Mouse (Mus musculus): ENCODE results near the gene BC024978. TPM values are rescaled to one million over a fixed set of nuclear protein-coding genes. Genes with fewer than 3 reads are reported as not detected.

The BC024978 gene
- polyA plus RNA-seq, 1 experiment from 2014 or later, result 4.3 TPM

GRCm38 (mm10) chr7:27179217-27179918 is 16.2 kb upstream of the BC024978 start:
- Histone ChIP-seq H3K4me2 (replicated peaks) (peak overlapping the region; percentile 53), H3K9me3 (no peaks in the 10 kb centered on the region), H3K27me3 (no peaks in the 10 kb centered on the region), H3K4me3 (replicated peaks) (peak overlapping the region; percentile 69), H3K9ac (replicated peaks) (peak overlapping the region; percentile 46; the same call in 1 of the 2 replicates), H3K4me1 (replicated peaks) (peaks cover 21% of the 10 kb centered on the region), H3K27ac (peak overlapping the region; percentile 88), H3K36me3 (peaks cover 22% of the 10 kb centered on the region)
- WGBS, result 44% methylated on average over 16 of the region's 16 CpGs
- ATAC-seq, result no peak

DNA sequence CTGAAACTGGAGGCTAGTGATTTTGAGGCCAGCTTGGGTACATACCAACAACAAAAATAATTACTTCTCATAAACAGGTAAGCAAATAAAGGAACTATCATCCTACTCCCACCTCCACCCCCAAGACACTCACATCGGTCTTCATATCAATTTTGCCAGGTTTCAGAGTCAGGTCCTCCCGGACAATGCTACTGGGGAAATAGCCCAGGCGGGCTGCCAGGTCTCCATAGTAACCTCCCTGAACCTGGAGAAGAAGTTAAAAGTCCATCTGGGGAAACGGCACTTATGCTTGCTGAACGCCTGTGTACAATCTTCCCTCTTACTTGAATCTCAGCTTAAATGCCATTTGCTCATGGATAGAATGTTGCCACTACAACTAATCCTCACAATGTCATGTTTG is 15.5 kb upstream of the BC024978 start:
- H3K9ac ChIP-seq (replicated peaks), result no peak overlapping the region
- 39% methylated on average over 5 of the region's 5 CpGs for WGBS
- no peak for ATAC-seq
- peak overlapping the region; percentile 88 for H3K27ac ChIP-seq
- H3K4me2 ChIP-seq (replicated peaks), result no peak overlapping the region
- peaks cover 22% of the 10 kb centered on the region for H3K36me3 ChIP-seq
- no peaks in the 10 kb centered on the region for H3K27me3 ChIP-seq
- no peak overlapping the region for H3K4me3 ChIP-seq (replicated peaks)
- H3K4me1 ChIP-seq (replicated peaks), result peaks cover 21% of the 10 kb centered on the region
- no peaks in the 10 kb centered on the region for H3K9me3 ChIP-seq

DNA sequence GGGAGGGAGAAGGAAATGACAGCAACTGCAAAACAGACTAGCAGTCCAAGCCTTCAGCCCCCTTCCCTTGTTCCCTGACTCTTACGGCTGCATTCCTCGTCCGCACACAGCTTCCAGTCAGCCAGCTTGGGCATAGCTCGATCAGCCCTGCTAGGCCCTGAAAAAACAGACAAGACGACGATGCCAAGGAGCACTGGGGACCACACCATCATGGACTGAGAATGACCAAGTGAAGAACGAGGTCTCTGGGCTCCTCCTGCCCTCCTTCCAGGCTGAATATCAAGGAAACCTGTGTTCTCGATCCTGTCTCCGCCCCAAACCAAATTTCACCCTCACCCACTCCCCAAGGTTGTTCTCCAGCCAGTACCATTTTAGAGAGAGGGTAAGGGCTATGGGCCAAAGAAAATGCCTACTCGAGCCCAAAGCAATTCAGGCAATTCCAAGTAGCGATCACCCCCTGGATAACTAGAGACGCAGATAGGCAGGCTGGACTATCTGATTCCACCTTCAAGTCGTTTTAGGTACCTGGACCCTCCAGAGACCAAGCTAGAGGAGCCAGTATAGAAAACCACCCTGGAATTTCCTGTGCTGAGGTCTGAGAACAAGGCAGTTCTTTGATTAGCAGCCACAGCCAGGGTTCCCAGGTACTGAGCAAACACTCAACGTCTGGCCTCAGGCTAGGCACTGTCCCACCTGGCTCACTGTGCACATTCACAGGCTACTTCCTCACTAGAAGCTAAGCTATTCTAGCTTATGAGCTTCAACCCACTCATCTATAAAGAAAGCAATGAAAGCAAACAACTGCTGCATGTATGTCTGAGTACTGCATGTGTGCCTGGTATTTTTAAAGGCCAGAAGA is 14.5 kb upstream of the BC024978 start, which contains the start of the genes Gm21983 and Mia:
Gene Gm21983 (minus strand): TSS at position 250 of the 859 bp plus-strand sequence.
Gene Mia (minus strand): TSS at position 321 of the 859 bp plus-strand sequence.
- Histone ChIP-seq H3K4me1 (replicated peaks) (peaks cover 21% of the 10 kb centered on the region), H3K36me3 (peaks cover 31% of the 10 kb centered on the region), H3K9me3 (no peaks in the 10 kb centered on the region), H3K27ac (peak within 1 kb of the TSS; percentile 88), H3K9ac (replicated peaks) (0 out of 2 replicates have a peak within 1 kb of the TSS, but pooled peaks have one; percentile 1), H3K4me3 (replicated peaks) (no peak within 1 kb of the TSS), H3K27me3 (no peaks in the 10 kb centered on the region), H3K4me2 (replicated peaks) (no peak within 1 kb of the TSS)
- ATAC-seq, result no peak
- 67% methylated on average over 14 of the region's 14 CpGs for WGBS

DNA sequence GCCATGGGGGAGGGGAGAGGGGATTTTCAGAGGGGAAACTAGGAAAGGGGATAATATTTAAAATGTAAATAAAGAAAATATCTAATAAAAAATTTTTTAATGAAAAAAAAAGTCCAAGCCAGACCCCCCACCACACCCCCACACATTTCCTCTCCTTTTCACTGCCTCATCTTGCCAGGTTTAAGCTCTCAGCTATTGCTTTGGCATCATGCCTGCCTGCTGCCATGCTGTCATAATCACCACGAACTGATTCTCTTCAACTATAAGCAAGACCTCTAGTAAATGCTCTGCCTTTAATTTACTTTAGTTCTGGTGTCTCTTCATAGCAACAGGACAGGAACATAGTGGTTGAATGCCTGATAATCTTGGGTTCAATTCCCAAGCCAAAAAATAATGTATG is 13.1 kb upstream of the BC024978 start:
- H3K27me3 ChIP-seq, result no peaks in the 10 kb centered on the region
- H3K9me3 ChIP-seq, result no peaks in the 10 kb centered on the region
- 79% methylated on average over 1 of the region's 1 CpGs for WGBS
- peaks cover 21% of the 10 kb centered on the region for H3K4me1 ChIP-seq (replicated peaks)
- H3K4me3 ChIP-seq (replicated peaks), result no peak overlapping the region
- no peak overlapping the region for H3K9ac ChIP-seq (replicated peaks)
- peaks cover 45% of the 10 kb centered on the region for H3K36me3 ChIP-seq
- H3K27ac ChIP-seq, result no peak overlapping the region
- H3K4me2 ChIP-seq (replicated peaks), result no peak overlapping the region
- no peak for ATAC-seq

- WGBS, result 72% methylated on average over 3 of the region's 3 CpGs
- H3K27me3 ChIP-seq, result no peaks in the 10 kb centered on the region
Measured at GRCm38 (mm10) chr7:27184964-27185363, 10.6 kb upstream of the BC024978 start.

GRCm38 (mm10) chr7:27185986-27186385 is 9.6 kb upstream of the BC024978 start:
- no peaks in the 10 kb centered on the region for H3K27me3 ChIP-seq
- H3K4me2 ChIP-seq (replicated peaks), result no peak overlapping the region
- H3K36me3 ChIP-seq, result peaks cover 80% of the 10 kb centered on the region
- H3K9ac ChIP-seq (replicated peaks), result no peak overlapping the region
- H3K9me3 ChIP-seq, result no peaks in the 10 kb centered on the region
- ATAC-seq, result no peak
- no peaks in the 10 kb centered on the region; the same call in 1 of the 2 replicates for H3K4me1 ChIP-seq (replicated peaks)
- no peak overlapping the region for H3K27ac ChIP-seq
- WGBS, result 93% methylated on average over 5 of the region's 5 CpGs
- H3K4me3 ChIP-seq (replicated peaks), result no peak overlapping the region

More at GRCm38 (mm10) chr7:27184964-27185363, 10.6 kb upstream of the BC024978 start:
- H3K4me3 ChIP-seq (replicated peaks), result no peak overlapping the region
- H3K9me3 ChIP-seq, result no peaks in the 10 kb centered on the region
- no peak overlapping the region for H3K4me2 ChIP-seq (replicated peaks)
- ATAC-seq, result no peak
- no peak overlapping the region for H3K9ac ChIP-seq (replicated peaks)
- H3K36me3 ChIP-seq, result peaks cover 70% of the 10 kb centered on the region
- peaks cover 7% of the 10 kb centered on the region for H3K4me1 ChIP-seq (replicated peaks)
- no peak overlapping the region for H3K27ac ChIP-seq

GRCm38 (mm10) chr7:27189271-27189931 is 6.2 kb upstream of the BC024978 start:
- 93% methylated on average over 10 of the region's 10 CpGs for whole genome bisulfite sequencing
- Histone ChIP-seq H3K4me1 (replicated peaks) (peaks cover 16% of the 10 kb centered on the region), H3K4me2 (replicated peaks) (no peak overlapping the region), H3K4me3 (replicated peaks) (no peak overlapping the region), H3K36me3 (peaks cover 97% of the 10 kb centered on the region), H3K9ac (replicated peaks) (no peak overlapping the region), H3K27me3 (no peaks in the 10 kb centered on the region), H3K27ac (no peak overlapping the region), H3K9me3 (no peaks in the 10 kb centered on the region)
- ATAC-seq, result peak; percentile 31; the same call in 1 of the 2 replicates

- Histone ChIP-seq H3K27me3 (no peaks in the 10 kb centered on the region), H3K27ac (no peak overlapping the region), H3K4me2 (replicated peaks) (no peak overlapping the region), H3K9me3 (no peaks in the 10 kb centered on the region), H3K4me3 (replicated peaks) (no peak overlapping the region), H3K36me3 (peaks cover 68% of the 10 kb centered on the region), H3K9ac (replicated peaks) (no peak overlapping the region), H3K4me1 (replicated peaks) (peaks cover 30% of the 10 kb centered on the region)
- WGBS, result 93% methylated on average over 5 of the region's 5 CpGs
- no peak for ATAC-seq
Measured at GRCm38 (mm10) chr7:27192434-27192833, 3.1 kb upstream of the BC024978 start.

DNA sequence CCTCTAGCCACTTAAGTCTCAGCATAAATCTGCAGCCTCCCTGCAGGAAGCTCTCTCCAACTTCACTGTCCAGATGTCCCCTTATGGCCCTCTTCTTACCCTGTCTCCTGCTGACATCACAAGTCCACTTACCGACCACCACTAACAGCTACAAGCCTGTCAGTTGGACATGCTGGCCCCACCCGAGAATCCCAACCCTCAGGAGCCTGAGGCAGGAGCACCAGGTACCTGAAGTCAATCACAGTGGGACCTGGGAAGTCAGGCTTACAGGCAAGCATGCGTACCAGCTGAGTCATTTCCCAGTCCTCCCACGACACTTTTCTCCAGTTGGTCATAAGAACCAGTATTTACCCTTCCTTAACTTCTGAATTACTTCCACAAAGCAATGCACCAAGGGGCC is 1.9 kb upstream of the BC024978 start:
- peak overlapping the region; percentile 44 for H3K9ac ChIP-seq (replicated peaks)
- 88% methylated on average over 4 of the region's 4 CpGs for WGBS
- no peaks in the 10 kb centered on the region for H3K27me3 ChIP-seq
- H3K4me3 ChIP-seq (replicated peaks), result peak overlapping the region; percentile 5
- H3K4me2 ChIP-seq (replicated peaks), result peak overlapping the region; percentile 95
- peaks cover 30% of the 10 kb centered on the region for H3K4me1 ChIP-seq (replicated peaks)
- H3K9me3 ChIP-seq, result no peaks in the 10 kb centered on the region
- peaks cover 61% of the 10 kb centered on the region for H3K36me3 ChIP-seq
- no peak for ATAC-seq
- no peak overlapping the region for H3K27ac ChIP-seq

DNA sequence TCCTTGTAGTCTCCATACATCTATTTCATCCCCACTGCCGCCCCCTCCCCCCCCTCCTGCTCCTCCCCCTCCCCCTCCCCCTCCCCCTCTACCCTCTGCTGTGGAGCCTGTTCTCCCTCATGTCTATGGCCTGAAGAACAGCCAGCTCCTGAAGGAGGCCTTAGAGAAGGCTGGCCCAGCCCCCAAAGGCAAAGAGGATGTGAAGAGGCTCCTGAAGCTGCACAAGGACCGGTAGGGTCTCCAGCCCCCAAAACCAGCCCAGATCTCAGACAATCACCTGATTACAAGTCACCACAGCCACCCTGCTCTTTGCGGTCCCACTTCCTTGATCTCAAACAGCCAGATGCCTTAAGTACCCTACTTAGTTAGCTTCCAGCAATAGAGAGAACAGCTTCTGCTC is 1.6 kb downstream of the BC024978 start:
- Histone ChIP-seq H3K4me1 (replicated peaks) (peaks cover 30% of the 10 kb centered on the region), H3K27ac (no peak overlapping the region), H3K27me3 (no peaks in the 10 kb centered on the region), H3K4me2 (replicated peaks) (no peak overlapping the region), H3K36me3 (peaks cover 37% of the 10 kb centered on the region), H3K4me3 (replicated peaks) (no peak overlapping the region), H3K9me3 (no peaks in the 10 kb centered on the region), H3K9ac (replicated peaks) (no peak overlapping the region)
- 84% methylated on average over 3 of the region's 3 CpGs for WGBS
- ATAC-seq, result no peak

- ATAC-seq, result no peak
- Histone ChIP-seq H3K4me3 (replicated peaks) (no peak overlapping the region), H3K4me2 (replicated peaks) (no peak overlapping the region), H3K9me3 (no peaks in the 10 kb centered on the region), H3K9ac (replicated peaks) (no peak overlapping the region), H3K4me1 (replicated peaks) (peaks cover 30% of the 10 kb centered on the region), H3K36me3 (peaks cover 37% of the 10 kb centered on the region), H3K27me3 (no peaks in the 10 kb centered on the region), H3K27ac (no peak overlapping the region)
- WGBS, result 96% methylated on average over 8 of the region's 8 CpGs
Measured at GRCm38 (mm10) chr7:27197634-27198033, 2.1 kb downstream of the BC024978 start.

DNA sequence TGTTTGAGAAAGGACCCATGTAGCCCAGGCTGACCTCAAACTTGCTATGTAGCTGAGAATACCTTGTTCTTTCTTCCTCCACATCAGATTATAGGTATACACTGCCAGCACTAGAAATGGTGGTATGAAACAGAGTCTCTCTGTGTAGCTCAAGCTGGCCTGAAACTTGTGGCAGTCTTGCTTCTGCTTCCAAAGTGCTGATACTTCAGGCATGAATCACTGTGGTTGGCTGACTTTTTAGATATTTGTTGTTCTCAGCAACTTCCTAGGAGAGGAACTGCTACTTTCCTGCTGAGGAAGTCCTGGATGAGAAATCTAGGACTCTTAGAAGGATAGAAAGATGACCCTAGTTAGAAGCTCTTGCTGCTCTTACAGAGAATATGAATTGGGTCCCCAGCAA is 2.8 kb downstream of the BC024978 start:
- ATAC-seq, result no peak
- Histone ChIP-seq H3K27me3 (no peaks in the 10 kb centered on the region), H3K9ac (replicated peaks) (no peak overlapping the region), H3K27ac (no peak overlapping the region), H3K4me1 (replicated peaks) (peaks cover 24% of the 10 kb centered on the region), H3K4me3 (replicated peaks) (no peak overlapping the region), H3K4me2 (replicated peaks) (no peak overlapping the region), H3K36me3 (peaks cover 37% of the 10 kb centered on the region), H3K9me3 (no peaks in the 10 kb centered on the region)
